Mouse (Mus musculus) lung, postnatal 25 days (tissue): ENCODE results near the gene Tnfsf10.

ENCODE experiments used
- DNase-seq: peaks from one replicate; pipeline ENCODE4 v3.0.0; 2022; ENCODE audit warnings: low spot score

Gene Tnfsf10

GRCm38 (mm10) chr3:27306815-27307214, 10.0 kb upstream of the Tnfsf10 start:
- DNase-seq, result no peak

GRCm38 (mm10) chr3:27310973-27311372, 5.9 kb upstream of the Tnfsf10 start:
- no peak for DNase-seq

DNA sequence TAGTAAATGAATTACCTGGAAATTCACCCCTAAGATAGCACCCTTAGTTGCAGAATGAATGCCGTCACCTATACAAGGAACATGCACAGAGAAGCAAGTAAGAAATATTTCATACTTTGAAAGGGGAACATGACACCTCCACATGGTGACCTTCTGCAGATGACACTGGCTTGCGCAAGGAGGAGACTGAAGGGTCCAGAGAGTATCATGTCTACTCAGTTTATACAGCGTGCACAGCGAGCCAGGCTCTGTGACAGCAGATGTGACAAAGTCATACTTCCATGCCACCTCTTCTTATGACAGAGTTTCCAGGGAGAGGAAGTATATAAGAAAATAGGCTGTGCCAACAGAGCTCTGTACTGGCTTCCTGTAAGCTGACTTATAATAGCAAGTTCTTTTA, 5.4 kb upstream of the Tnfsf10 start:
- DNase-seq, result no peak

DNA sequence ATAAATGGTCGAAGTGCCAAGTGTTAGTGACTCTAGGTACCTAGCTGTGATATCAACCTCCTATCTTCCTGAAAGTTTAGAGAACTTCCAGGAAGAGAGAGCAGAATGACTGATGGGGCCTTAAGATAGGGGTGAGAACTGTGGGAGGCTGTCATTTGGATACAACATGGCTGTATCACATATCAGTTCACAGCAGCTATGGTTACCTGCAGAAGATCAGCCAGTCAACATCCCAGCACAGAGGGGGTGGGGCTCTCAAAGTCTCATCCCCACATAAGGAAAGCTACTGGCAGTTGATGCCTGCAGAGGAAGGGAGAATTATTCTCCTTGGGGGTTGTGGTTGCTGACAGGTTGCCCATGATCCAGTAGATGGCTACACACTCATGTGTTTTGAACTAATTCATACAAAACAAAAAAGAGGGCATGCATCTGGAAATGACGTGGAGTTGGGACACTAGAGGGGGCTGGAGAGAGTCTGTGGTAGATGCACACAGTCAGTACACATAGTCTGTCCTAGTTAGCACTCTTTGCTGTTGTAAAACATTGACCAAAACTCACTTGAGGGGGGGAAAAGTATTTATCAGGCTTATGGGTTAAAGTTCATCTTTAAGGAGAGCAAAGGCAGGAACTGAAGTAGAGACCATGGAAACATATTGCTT, 2.2 kb upstream of the Tnfsf10 start:
- no peak for DNase-seq

DNA sequence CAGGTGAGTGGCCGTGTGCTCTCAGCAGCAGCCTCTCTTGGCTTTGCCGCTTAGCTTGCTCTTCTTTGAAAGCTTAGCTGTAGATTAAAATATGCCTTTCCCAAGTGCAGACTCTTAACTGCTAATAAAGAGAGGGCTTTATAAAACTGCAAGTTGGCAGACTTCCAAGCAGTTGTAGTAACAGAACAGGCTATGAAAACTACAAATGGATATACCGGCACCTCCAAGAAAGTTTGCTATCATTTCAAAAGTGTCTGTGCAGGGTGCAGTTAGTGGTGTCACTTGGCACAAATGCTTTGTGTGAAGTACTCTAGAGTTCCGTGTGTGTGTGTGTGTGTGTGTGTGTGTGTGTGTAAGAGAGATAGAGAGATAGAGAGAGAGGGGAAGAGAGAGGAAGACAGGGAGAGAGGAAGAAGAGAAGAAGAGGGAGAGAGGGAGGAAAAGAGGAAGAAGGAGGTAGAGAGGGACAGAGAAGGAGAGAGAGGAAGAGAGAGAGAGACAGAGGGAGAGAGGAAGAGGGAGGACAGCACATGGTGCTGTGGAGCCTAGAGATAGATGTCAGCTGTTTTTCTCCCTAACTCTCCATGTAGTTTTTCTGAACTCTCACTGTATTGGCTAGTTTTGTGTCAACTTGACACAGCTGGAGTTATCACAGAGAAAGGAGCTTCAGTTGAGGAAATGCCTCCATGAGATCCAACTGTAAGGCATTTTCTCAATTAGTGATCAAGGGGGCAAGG, 628 bp downstream of the Tnfsf10 start:
- DNase-seq, result peak; percentile 20

DNA sequence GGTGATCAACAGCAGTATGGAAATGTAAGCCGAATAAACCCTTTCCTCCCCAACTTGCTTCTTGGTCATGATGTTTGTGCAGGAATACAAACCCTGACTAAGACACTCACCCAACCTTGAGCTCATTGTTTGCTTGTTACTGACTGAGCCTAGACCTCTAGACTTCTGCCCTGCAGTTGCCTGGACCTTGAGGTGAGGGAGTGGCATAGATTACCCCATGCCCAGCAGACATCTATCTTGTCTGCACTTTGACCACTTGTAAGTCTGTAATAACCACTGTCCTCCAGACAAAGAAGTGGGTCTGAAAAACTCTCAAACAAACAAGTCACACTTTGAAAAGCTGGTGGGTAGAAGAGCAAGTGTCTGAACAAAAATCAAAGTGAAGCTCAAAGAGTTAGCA, 2.8 kb downstream of the Tnfsf10 start:
- no peak for DNase-seq

GRCm38 (mm10) chr3:27320613-27321495, 4.0 kb downstream of the Tnfsf10 start:
- DNase-seq, result peak; percentile 64

DNA sequence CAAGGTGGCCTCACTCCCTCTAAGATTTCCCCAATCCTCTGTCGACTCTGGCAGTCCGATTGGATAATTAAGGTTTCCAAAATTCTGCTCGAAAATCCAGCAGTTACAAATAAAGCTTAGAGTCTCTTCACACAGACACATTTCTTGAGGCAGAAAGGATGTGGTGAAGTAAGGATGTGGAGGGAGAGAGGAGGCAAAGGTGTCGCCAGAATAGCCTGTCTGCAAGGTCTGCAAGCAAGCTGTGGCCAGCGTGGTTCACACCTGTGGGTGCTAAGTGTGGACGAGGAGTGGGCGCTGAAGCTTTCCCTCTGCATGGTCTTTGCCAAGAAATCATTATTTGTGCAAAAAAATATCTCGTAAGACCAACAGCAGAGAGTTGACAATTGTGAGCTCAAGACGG, 5.8 kb downstream of the Tnfsf10 start:
- DNase-seq, result no peak

DNA sequence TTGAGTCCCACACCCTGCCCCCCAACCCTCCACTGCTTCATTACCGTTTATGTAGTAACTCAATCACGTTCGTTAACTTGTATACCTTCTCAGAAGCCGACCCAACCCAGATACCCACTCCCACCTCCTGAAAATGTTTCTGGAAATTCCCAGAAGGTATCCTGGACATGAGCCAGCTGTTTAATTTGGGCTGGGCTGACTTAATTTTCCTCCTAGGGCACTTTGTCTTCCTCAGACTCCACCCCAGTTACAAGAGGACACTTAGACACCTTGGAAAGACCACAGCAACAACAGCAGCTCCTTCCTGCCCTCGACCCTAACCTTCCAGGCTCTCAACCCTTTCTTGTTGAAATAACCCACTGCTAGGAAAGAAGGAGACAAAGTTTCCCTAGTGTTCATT, 6.7 kb downstream of the Tnfsf10 start:
- DNase-seq, result no peak

DNA sequence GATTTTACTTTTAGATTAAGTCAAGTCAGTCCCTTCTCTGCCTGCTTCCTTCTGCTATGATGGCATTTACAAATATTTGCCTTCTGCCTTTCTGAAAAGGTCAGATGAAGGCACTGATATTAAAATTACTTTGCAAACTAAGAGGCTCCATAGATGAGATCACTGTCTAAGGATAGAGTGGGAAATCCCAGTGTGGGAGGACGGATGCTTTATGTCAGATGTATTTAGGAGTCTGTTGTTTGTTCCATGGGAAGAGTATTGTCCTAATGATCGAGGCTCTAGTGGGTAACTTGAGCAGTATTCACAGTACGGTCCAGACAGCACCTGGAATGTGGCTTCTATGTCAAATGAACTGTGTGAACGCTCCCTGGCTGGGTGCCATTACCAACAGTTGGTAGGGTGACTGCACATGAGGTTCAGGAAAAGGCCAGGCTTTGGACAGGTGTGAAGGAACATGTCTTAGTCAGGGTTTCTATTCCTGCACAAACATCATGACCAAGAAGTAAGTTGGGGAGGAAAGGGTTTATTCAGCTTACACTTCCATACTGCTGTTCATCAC, 9.9 kb downstream of the Tnfsf10 start:
- DNase-seq, result no peak

DNA sequence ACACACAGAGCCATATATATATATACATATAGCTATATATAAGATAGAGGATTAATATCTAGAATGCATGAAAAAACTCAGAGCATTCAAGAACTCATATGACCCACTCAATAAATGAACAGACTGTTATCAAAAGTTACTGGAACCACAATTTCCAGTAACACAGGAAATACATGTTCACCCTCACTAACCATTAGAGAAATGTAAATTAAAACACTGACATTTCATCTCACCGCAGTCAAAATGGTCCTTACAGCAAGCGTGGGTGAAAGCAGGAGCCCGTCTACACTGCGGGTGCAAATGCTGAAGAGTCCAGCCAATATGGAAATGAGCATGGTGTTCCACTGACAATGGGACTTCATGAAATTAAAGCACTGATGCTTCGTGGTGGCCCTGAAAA, 13.9 kb downstream of the Tnfsf10 start:
- DNase-seq, result no peak

- peak; percentile 33 for DNase-seq
Measured at GRCm38 (mm10) chr3:27338437-27338836, 21.6 kb downstream of the Tnfsf10 start.

DNA sequence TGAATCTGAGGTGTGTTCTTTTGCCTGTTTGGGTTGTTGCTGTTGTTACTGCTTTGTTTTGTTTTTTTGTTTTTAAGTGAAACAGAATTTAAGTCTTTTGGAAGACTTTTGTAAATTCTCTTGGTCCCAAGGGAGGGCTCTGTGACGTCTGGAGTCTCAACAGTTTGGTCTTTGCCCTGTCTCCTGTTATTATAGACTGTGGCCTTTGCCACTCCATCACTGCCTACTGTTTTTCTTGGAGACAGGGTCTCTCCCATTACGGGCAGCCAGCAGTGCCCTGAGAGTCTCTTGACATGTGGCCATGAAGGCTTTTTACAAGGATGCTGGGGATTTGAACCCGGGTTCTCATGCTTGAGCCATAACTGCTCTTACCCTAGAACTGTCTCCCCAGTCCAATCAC, 22.1 kb downstream of the Tnfsf10 start:
- no peak for DNase-seq

DNA sequence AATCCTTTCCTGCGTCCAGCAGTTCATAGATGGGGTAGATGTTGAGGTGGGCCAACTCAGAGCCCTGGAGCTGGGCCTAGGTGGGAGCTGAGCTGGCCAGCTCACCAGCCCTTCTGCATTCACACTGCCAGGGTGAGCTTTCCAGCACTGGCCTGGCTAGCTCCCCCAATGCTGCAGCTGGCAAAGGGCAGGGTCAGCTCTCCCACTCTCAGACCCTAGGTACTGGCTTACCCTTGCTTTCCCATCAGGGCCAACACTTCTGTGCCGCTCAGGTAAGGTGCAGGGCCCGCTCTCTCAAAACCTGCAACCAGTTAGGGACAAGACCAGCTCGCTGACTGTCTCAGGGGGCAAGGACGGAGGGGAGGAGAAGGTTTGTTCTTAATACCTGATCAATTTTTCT, 23.9 kb downstream of the Tnfsf10 start:
- no peak for DNase-seq

- no peak for DNase-seq
Measured at GRCm38 (mm10) chr3:27342462-27342861, 25.6 kb downstream of the Tnfsf10 start.

DNA sequence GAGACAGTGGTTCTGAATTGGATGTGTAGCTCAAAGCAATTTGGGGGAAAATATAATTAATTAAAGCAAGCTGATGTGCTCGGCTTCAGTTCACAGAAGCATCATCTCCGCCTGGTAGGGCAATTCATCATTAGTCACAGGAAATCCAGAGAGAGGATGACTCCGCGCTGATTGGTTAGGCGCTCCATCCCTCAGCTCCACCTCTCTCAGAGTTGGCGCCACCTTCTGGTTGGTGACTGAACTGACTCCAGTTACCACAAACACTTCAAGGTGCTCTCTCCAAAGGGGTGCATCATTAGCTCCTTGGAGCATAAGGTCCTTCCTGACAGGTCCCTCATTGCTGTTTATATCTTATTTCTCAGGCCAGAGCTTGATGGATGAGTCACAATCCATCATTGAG, 28.7 kb downstream of the Tnfsf10 start:
- peak; percentile 74 for DNase-seq

DNA sequence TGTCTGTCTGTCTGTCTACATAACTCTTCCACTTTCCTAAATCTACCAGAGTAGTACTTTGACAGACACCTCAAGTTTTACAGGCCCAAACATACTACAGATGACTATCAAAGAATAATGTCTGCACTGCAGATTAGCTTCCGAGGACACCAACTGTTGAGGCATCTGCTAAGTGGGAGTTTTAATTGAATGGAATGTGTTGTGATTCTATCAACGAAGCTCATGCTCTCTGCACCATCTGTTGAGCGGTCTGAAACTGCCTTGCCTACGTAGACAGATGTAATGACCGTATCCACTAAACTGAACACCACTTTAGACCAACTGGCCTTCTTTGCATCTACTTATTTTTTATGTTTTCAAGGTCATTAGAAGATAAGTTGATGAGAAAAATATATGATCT, 31.6 kb downstream of the Tnfsf10 start:
- DNase-seq, result no peak

DNA sequence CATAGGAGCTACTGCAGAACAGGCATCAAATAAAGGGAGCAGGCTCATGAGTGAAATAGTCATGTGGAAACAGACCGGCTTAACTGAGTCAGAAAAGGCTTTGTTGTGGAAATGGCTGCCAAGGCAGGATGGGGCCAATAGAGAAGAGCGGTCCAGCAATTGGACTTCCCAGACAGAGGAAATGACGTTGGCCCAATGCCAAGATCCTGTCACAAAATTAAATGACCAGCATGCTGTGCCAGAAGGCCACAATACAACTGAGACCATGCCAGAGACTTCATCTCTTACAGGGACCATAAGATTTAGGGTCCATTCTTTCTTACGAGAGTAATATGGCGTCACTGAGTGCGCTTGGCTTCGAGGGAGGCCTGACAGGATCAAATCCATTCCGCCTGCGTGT, 34.3 kb downstream of the Tnfsf10 start:
- peak; percentile 78 for DNase-seq

GRCm38 (mm10) chr3:27359100-27359720, 42.4 kb downstream of the Tnfsf10 start:
- DNase-seq, result no peak

DNA sequence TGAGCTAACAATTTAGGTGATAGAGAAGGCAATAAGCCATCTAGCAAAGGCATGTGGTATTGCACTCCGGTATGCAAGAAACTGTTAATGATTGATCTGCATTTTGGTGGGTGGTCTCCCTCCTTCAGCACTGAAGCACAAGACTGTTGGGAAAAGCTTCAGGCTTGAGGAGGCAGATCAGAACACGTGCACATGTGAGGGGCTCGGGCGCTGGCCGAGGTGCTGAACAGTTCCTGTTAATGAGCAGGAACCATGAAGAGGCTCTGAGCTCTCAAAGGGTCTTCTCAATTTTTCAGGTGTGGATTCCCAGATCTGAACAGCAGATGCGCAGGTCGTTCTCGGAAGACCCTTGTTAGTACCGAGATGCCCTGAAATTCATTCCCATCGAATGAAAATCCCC, 53.3 kb downstream of the Tnfsf10 start:
- DNase-seq, result no peak

DNA sequence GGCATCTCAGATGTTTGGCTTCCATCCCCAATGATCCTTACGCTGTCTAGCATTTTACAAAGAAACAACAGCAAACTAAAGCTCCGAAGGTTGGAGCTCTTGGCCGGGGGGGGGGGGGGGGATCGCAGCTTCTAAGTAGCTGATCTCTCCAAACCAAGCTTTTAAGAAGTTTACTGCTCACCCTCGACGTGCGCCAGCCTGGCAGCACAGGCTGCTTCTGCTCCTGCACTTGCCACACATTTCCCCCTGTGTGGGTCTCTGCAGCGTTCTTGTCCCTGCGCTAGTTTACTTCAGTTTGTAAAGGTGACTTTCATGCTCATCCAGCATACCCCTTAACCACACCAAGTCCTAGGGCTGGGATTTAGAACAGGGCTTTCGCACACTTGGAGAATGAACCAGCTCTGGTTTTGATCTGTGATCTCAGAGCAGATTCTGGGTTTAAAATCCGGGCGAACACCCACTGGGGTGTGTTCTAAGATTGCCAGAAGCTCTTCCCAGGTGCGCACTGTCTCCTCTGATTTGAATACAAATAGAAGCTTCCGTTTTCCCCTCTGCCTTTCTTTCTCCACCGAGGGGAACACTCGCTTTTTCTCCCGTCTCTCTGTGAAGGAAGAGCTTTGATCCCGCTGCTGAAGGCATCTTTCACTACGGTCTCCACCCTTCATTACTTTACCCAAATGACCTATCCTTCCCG, 53.9 kb downstream of the Tnfsf10 start:
- DNase-seq, result no peak

DNA sequence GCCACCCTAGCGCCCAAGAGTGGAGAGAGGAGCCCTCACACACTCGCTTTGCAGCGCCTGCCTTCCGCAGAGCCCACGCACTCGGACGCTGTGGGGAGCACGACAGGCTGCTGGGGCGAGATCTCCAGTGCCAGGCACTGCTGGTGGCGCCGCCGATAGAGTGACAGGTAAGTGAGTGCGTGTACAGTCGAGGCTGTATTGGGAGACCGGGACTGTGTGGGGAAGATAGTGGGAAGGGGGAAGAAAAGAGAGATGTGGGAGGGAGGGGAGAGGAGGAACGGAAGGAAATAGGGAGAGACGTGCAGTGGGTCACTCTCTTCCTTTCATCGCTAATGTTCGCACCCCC, 54.4 kb downstream of the Tnfsf10 start, which contains the start of gene Ghsr:
Ghsr (plus strand) TSS at position 76 of the 346 bp plus-strand sequence.
- no peak for DNase-seq
